Mouse (Mus musculus): ENCODE measurements around the gene Smim8.
"Not testable (repeated sequence)": the region's sequence is repeated elsewhere in the genome, so short reads cannot be mapped to it uniquely, and the experiment has no call there.

Smim8 gene

DNA sequence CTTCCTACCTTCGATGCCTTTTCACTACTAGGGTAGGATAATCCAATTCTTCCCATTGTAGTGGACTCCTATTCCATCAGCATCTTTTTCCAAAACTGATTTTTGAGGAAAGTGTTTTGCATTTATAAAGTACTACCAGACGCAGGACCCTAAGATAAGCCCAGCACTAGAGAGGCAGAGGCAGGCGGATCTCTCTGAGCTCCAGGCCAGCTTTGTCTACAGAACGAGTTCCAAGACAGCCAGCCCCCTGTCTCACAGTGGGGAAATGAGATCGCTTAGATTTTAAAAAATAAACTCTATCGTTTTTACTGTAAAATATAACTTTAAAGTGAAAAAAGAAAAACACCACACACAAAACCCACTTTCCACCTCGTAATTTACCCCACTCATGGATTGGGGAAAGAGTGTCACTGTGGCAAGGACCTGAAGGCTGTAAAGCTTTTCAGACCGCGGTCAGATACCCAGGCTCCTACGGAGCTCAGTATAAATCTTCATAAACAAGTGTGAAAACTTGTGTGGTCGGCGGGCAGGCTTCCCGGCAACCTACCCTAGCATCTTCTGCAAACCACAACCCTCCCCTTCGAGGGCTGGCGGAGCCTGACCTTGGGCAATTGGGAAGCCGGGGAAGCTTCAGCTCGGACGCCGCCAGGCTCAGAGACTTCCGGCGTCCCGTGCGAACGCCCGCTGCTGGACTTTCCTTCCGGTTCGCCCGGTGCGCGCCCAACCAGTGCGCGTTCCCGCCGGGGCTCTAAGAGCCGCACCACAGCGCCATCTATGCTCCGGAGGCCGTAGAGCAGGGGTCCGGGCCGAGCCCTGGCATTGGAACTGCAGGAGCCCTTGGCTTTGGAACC, at the start of gene Smim8:
TSS of gene Smim8 (minus strand) at position 747 of the 851 bp plus-strand sequence.
- peak; percentile 94 for DNase-seq

DNA sequence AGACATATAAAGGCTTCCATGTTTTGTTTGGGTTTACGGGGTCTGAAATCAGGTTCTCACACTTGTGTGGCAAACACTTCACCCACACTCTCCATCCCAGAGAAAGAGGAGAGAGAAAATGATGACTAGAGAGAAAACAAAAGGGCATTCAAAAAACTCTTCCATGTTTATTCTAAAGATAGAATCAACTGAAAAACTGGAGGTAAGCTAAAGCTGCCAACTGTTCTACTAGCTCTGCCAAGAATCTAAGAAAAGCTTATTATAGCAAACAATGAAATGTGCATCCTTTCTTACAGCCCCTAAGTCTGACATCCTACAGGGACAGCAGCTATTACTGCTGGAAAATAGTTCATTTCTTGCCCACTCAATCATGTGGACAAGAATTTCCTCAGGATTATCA, 45.7 kb upstream of the Smim8 start:
- DNase-seq = no peak

DNA sequence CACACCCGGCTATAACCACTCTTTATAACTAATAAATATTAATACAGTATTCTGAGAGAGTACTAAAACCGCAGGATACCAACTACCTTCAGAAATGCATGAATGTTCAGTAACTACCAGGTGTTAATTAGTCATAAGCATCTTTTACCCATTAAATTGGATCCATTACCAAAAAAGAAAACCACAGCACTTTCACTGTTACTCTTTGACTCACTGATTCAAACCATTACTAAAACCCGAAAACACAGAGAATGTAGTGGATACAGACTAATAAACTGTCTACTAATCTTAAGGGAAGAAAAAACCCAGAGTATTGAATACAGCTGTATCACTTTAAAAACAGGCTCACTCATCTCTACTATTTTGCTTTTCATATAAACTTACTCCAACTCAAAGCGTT, 41.7 kb upstream of the Smim8 start:
- DNase-seq = no peak

DNA sequence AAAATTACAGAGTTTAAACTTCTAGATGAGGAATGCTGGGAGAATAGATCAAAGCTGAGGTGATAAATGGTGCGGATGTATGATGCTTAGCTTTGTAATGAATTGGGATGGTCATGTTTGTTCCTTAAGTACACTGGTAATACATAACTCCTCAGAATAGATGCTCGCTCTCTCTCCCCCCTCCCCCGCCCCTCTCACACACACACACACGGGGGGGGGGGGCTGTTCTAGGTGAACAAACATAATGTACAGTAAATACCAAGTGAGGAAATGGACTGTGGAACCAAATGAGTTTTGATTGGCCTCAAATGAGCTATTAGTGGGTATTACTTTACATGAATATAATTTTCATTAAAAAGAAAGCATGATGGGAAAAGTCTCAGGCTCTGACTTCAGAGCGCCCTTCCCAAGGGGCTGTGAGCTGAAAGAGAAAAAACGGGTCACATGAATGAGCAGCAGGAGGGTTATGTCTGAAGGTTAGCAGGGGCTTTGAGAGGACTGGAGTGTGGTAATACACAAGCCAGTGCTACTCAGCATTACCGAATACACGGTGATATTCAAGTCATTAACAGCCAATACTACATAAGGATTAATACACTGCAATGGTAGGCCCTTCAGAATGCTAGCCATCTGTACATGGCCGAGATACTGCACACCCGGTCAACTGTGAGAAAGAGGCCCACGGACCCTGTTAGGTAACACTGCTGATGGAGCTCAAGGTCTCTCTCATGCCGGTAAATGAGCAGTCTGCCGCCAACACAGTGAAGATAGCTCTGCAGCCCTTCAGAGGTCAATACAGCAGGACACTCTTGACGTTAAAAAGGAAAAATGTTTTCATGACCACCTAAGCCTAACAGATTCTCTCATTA, 23.2 kb upstream of the Smim8 start:
- DNase-seq = no peak

DNA sequence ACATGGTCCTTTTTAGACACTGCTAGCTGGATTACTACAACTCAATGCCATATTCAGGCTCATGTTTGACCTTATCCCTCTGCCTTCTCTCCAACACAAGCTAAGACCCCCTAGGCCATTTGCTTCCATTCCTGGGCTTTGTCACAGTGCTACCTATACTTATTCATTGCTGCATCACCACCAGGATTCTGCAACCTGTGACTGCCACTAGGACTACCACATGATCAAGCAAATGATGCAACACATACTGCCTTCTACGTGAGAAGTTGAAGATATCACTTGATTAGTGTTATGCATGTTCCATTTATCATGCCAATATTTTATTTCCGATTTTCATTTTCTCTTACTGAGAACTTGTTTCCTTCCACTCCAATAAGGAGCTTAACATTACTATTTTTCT, 19.8 kb upstream of the Smim8 start:
- DNase-seq = no peak

DNA sequence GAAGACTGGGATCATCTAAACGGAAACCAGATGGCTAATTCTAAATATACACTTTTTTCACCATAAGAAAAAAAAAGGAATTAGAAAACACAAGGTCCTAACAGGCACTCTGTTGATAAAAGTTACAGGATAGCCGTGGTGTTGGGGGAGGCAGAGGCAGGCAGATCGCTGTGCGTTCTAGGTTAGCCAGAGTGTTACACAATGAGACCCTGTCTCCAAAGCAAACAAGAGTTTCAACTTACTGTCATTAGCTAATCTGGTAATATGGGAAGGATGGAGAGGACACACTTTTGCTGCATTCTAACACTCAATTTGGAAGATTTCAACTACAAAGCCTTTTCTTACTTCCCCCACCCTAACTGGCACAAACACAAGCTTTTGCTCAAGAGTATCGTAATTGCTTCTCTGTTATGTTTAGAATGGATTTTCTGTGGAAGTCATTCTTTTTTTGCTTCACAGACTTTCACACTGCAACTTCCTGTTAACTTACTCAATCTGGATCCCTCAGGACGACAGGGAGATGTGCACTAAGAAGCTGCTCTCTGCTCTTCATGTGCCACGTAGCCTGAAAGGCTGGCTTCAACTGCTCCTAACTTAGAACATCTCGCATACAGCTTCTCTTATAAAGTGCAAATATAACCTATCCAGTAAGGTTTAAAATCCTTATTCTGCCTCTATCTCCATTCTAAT, 19.2 kb upstream of the Smim8 start:
- no peak for DNase-seq

DNA sequence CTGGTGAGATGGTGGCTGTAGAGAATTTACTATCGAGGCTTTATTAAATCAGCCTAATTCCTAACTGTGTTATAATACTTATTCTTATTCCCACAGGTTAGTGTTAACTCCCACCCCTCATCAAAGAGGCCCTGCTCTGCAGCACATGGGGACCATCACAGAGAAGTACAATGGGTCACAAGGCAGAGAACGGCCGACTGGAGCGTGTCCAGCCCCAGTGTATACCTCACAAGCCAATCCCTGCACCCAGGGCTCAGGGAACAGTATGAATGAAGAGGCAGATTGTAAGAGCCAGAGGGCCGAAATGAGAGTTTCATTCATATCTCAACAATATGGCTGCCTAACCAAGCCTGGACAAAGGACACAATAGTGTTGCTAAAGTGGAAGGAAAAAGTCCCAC, 18.1 kb upstream of the Smim8 start:
- DNase-seq = no peak

DNA sequence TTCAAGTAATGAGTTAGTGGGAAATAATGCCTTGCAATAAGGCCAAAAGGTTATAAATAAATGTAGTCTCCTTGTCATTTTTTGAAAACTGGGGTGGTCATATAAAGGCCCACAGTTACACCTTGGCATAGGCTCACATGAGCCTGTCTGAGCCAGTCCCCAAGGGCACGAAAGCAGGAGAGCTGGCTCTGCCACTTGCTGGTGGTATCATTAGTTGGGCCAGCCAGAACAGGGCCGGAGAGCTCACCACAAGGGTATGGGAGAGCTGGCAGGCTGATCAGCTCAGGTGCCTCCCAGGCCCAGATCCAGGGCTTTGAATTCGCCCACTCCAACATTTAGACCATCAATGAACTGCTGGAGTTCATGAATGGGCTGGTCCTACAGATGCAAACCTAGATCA, 8.3 kb upstream of the Smim8 start:
- DNase-seq = peak; percentile 14

DNA sequence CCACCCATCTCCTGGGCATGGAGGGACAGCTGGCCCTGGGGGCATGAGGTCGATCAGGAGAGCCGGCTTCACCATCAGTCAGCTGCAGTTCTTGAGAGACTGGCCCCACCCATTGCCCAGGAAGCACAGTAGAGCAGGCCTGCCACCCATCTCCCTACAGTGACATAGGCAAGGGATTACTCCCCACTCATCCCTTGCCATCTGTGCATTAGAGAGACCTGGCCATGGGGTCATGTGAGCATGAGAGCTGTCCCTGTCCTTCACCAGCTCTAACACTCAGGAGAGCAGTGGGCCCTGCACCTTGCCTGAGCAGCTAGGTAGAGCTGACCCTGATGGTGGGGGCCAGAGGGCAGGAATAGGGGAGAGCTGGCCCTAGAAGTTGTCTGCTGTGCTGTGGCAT, 7.4 kb upstream of the Smim8 start:
- DNase-seq = no peak

DNA sequence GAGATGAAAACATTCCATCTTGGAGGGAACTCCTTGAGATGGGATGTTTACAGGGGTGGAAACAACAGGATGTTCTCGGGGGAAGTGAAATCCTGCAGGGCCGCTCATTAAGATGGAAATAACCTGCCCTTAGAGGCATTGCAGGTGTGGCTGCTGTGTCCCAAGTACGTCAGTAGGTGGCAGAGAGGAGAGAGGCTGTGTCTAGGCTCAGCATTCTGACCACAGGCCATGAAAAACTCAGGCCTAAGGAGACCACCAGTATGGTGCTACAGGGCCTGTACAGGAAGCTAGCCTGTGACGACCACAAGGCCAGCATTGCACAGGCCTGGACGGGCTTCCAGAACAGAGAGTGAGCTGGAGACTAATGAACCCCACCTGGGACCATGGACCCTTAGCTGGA, 6.6 kb upstream of the Smim8 start:
- DNase-seq = no peak

DNA sequence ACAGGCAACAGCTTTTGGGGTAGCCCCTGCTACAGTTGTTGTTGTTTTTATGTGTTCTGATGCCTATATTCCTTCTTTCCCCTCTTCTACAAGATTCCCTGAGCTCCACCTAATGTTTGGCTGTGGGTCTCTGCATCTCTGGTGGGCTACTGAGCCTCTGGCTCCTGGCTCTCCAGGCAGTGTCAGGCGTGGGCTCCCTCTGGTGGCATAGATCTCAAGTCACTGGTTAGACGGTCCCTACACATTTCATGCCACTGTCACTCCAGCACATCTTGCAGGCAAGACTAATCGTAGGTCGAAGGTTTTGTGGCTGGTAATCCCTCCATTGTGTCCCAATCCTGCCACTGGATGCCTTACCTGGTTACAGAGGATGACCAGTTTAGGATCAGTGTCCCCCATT, 4.5 kb upstream of the Smim8 start:
- peak; percentile 17 for DNase-seq

DNA sequence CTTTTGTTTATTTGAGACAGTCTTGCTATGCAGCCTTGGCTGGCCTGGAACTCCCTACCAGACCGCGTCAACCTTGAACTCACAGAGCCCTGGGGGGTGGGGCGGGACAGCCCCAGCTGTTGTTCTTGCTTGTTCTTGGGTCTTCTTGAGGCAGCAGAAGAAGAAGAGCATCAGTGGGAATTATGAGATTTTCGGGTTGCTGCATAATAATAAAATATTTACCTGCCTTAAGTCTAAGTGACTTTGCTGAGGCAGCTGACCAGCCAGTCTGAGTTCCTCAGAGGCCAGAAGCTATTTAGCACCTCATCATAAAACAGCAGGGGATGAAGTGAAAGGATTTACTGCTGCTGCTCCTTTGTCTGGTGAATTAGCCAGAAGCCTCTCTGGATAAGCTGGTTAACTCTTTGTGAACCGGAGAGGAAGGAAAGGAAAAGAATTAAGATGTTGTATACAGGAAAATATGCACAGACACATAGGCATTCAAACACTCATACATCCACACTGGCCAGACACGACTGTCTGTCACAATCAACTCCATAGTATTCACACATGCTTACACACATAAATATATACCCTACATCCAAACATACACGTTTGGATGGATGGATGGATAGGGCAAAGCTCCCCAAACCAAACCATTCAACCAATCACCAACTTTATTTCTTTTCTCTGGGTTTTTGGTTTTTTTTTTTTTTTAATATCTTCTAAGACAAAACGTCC, 6.4 kb downstream of the Smim8 start:
- DNase-seq = no peak

DNA sequence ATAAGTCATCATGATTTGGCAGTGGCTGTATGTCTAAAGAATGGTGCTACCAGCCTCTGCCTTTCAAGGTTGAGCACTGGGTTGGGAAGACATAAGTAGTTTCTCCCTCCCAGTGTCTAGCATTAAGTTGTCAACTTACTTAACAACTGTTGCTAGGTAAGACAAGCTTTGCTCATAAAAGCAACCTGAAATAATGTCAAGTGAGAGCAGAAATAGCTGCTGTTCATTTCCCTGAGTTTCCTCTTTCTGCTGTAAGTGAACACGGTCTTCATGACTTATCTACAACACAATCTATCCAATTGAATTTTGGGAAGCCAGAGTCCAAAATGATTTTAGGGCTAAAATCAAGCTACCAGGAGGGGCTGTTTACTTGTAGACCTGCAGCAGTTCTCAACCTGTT, 22.1 kb downstream of the Smim8 start, which contains the start of gene Gm136:
TSS of gene Gm136 (minus strand) at position 101 of the 400 bp plus-strand sequence.
- DNase-seq = no peak

DNA sequence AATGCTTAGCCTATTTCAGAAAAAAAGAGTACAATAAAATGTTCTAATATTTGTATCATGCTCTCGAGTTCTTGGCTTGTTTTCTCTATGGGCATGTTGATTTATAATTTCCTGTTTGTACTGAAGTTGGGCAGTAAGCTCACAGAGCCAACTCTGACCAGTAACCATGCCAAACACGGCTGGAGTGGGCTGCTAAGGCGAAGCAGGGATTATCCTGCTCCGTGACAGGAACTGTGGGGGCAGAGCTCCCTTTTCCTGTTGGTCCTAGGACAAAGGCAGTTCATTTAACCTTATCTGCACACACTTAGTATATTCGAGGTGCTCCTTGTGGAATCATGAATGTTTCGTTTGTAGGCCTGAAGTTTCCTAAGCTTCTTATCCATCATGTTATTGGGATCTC, 29.0 kb downstream of the Smim8 start:
- peak; percentile 57 for DNase-seq

DNA sequence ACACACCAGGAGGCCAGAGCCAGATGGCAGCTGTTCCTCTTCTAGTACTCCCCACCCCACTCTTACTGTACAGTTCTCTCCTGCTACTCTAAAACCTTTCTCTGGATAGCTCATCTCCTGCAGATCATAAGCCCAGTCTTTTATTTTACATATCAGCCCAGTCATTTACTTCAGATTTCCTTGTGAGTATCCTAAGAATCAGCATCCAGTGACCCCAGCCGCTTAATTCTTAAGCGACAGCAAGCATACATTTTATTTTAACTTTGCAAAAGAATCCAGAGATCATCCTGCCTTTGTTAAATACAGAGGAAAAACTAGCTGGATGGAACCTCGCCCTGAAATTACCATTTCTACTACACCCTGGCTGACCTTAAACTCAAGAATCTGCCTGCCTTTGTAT, 43.8 kb downstream of the Smim8 start:
- DNase-seq = no peak

DNA sequence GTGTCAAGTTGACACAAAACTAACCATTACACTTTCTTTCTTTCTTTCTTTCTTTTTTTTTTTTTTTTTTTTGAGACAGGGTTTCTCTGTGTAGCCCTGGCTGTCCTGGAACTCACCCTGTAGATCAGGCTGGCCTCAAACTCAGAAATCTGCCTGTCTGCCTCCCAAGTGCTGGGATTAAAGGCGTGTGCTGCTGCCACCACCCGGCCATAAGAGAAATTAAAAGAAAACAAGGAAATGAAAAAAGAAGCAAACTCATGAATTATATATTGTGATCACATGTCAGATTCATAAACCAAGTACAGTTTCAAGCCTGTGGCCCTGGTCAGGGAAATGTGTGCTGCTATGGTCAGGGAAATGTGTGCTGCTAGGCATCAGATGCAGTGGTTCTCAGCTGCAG, 44.8 kb downstream of the Smim8 start:
- not testable (repeated sequence) for DNase-seq

DNA sequence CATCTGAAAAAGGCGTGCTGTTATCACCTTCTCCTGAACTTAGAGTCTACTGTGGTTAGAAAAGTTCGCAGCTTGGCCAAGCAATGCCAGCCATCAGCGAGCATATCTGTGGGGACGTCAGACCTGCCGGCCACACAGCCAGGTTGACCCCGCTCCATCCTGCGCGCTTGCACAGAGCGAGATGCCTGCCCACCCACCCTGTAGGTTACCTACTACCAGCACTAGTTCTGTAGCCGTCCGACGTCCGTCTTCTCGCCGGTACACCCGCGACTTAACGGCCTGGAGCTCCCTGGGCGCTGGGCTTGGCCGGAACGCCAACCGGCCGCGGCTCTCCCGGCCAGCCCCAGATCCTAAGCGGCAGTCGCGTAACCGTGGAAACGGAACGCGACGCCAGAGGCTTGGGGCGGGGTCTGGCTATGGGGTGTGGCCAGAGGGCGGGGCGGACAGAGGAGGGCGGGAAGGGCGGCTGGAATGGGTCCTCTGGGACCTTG, 48.3 kb downstream of the Smim8 start, which contains the start of gene Cfap206:
TSS of gene Cfap206 (minus strand) at position 356 of the 491 bp plus-strand sequence.
- peak; percentile 86 for DNase-seq

DNA sequence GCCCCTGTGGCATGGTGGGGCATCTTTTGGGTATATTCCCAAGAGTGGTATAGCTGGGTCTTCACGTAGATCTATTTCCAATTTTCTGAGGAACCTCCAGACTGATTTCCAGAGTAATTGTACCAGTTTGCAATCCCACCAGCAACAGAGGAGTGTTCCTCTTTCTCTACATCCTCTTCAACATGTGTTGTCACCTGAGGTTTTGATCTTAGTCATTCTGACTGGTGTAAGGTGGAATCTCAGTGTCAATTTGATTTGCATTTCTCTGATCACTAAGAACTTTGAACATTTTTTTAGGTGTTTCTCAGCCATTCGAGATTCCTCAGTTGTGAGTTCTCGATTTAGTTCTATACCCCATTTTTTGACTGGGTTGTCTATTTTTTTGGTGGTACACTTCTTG, 52.5 kb downstream of the Smim8 start:
- not testable (repeated sequence) for DNase-seq

DNA sequence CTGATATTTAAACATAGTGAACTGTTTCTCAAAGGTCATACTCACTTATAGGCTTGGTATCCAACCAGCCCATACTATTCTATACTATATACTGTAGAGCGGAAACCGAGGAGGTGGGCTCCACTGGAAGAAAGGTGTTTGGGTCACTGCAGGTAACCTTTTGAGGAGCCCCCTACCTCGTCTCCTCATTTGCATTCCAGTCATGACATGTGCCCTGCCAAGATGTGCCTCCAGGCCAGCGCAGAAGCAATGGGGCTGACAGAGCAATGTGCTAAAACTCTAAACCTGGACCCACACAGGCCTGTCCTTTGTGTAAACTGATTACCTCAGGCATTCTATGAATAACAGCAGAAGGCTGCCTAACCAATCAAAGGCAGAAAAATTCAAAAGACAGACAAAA, 53.9 kb downstream of the Smim8 start:
- DNase-seq = no peak

DNA sequence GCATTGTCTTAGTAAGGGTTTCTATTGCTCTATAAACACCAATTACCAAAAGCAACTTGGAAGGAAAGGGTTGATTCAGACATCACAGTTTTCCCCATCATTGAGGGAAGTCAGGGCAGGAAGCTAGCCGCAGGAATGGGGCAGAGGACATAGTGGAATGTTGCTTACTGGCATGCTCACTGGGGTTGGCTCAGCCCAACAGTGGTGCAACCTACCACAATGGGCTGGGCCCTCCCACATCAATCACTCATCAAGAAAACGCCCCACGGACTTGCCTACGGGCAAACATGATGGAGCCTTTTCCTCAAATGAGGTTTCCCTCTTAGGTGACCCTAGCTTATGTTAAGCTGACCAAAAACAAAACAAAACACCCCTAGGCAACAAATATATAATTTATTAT, 55.0 kb downstream of the Smim8 start:
- DNase-seq = no peak

DNA sequence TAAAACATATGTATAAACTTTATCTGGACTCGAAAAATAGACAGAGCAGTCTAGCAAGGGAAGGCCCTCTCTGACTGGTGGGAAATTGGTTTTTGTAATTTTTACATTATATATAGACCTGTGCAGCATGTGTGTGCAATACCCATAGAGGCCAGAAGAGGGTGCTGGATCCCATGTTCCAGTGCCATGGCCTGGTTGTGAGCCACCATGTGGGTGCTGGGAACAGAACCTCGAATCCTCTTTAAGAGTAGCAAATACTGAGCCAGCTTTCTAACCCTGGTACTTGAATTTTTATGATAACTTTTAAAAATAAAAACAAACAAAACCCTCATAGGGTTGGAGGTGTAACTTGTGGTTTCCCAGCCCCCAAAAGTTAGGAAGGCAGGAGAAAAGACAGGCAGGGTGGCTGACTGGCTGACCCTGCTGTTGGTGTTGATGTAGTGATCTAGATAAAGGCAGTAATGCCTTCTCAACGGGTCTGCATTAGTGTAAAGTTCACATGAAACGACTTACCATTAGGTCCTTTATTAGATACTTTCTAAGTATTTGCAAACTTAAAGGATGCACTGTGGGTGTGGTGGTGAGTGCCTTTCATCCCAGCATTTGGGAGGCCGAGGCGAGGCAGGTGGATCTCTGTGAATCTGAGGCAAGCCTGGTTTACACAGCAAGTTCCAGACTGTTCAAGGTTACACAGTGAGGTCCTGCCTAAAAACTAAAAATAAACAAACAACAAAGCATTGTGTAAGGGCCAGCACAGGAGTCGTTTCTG, 57.9 kb downstream of the Smim8 start:
- DNase-seq = no peak

DNA sequence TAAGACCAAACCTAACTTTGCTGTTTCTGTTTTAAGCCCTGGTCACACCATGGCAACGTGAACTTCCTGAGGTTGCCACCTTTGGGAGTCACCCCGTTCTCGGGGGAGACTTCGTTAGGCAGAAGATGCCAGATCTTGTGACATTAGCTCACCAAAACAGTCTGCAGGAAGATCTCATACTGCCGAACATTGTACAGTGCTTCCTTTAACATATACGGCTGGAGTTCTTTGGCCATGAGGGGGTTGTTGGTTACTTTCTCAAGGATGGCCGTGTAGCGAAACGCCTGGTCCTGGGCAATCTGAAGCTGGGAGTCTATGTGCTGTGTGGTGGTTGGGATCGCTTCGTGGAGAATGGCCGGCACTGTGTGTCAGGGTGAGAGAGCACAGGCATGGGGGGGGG, 58.8 kb downstream of the Smim8 start:
- DNase-seq = no peak
